Mouse (Mus musculus) Patski (cell line): ENCODE measurements around the gene Gm10718. TPM values are rescaled to one million over a fixed set of nuclear protein-coding genes. Genes with fewer than 3 reads are reported as not detected.
"Not testable (repeated sequence)": the region's sequence is repeated elsewhere in the genome, so short reads cannot be mapped to it uniquely, and the experiment has no call there.

Experiments
- ATAC-seq: fragments of 100-300 bp; one replicate; pipeline ENCODE4 v1.8.0; 2021
- CTCF ChIA-PET: fragments of 350-600 bp; sonication (Branson Sonifier 250); formaldehyde crosslinking; loops from one replicate; lab custom pipeline; 2022; ENCODE audit warnings: inconsistent platforms; lab: Charles Lee
- POLR2A ChIA-PET: fragments of 350-600 bp; sonication (Branson Sonifier 250); formaldehyde crosslinking; loops from one replicate; lab custom pipeline; 2022; ENCODE audit warnings: antibody characterized with exemption, inconsistent platforms; lab: Charles Lee
- DNase-seq: peaks from one replicate; pipeline ENCODE4 v3.0.0-alpha.2; 2011; ENCODE audit warnings: low read depth, low spot score
- H3K27me3 ChIP-seq: fragments of 371-371 bp; one replicate; pipeline ENCODE4 v1.5.1; 2021
- in situ Hi-C: fragments of 300-500 bp; cut with MboI; formaldehyde crosslinking; loops from 3 replicates; pipeline ENCODE4 v1.11.1; 2018; ENCODE audit warnings: low pct_unique_long_range_greater_than_20kb, mixed read lengths
- polyA plus RNA-seq: library from polyadenylated mRNA; unstranded; gene quantifications from one replicate; pipeline ENCODE4 v1.2.3, GENCODE M21; 2021

The Gm10718 gene
- polyA plus RNA-seq = not detected

GRCm38 (mm10) chr9:3023312-3023984 lies at the start of gene Gm10718:
Gene Gm10718 (plus strand): TSS chr9:3023547.
- CTCF ChIA-PET, DNase-seq, ATAC-seq, in situ Hi-C loops, POLR2A ChIA-PET, H3K27me3 ChIP-seq: not testable (repeated sequence)

- CTCF ChIA-PET, in situ Hi-C loops, POLR2A ChIA-PET, DNase-seq, ATAC-seq, H3K27me3 ChIP-seq: not testable (repeated sequence)
Measured at GRCm38 (mm10) chr9:3000445-3000972, 22.8 kb upstream of the Gm10718 start, which contains the start of gene Gm10722. Gene Gm10722 (plus strand): TSS chr9:3000922.

GRCm38 (mm10) chr9:3001006-3001405 lies 22.3 kb upstream of the Gm10718 start:
- POLR2A ChIA-PET, H3K27me3 ChIP-seq, CTCF ChIA-PET, DNase-seq, ATAC-seq, in situ Hi-C loops: not testable (repeated sequence)

GRCm38 (mm10) chr9:3001948-3002659 lies 21.2 kb upstream of the Gm10718 start:
- ATAC-seq = peak; percentile 60
- H3K27me3 ChIP-seq, CTCF ChIA-PET, DNase-seq, POLR2A ChIA-PET, in situ Hi-C loops: not testable (repeated sequence)

- H3K27me3 ChIP-seq, DNase-seq, ATAC-seq, CTCF ChIA-PET, in situ Hi-C loops, POLR2A ChIA-PET: not testable (repeated sequence)
Measured at GRCm38 (mm10) chr9:3002794-3003396, 20.5 kb upstream of the Gm10718 start, which contains the start of gene Gm11168. Gene Gm11168 (plus strand): TSS chr9:3003346.

- POLR2A ChIA-PET, H3K27me3 ChIP-seq, ATAC-seq, in situ Hi-C loops, CTCF ChIA-PET, DNase-seq: not testable (repeated sequence)
Measured at GRCm38 (mm10) chr9:3006179-3006578, 17.2 kb upstream of the Gm10718 start.

GRCm38 (mm10) chr9:3006636-3007035 lies 16.7 kb upstream of the Gm10718 start:
- DNase-seq, in situ Hi-C loops, H3K27me3 ChIP-seq, POLR2A ChIA-PET, CTCF ChIA-PET: not testable (repeated sequence)
- ATAC-seq = peak; percentile 24

- peak; percentile 29 for ATAC-seq
- in situ Hi-C loops, CTCF ChIA-PET, DNase-seq, H3K27me3 ChIP-seq, POLR2A ChIA-PET: not testable (repeated sequence)
Measured at GRCm38 (mm10) chr9:3007272-3007671, 16.1 kb upstream of the Gm10718 start.

- in situ Hi-C loops, H3K27me3 ChIP-seq, CTCF ChIA-PET, DNase-seq, POLR2A ChIA-PET: not testable (repeated sequence)
- peak; percentile 23 for ATAC-seq
Measured at GRCm38 (mm10) chr9:3009331-3009730, 14.0 kb upstream of the Gm10718 start.

- ATAC-seq, in situ Hi-C loops, CTCF ChIA-PET, DNase-seq, H3K27me3 ChIP-seq, POLR2A ChIA-PET: not testable (repeated sequence)
Measured at GRCm38 (mm10) chr9:3012054-3012621, 11.2 kb upstream of the Gm10718 start.

GRCm38 (mm10) chr9:3012733-3013279 lies 10.5 kb upstream of the Gm10718 start, which contains the start of gene Gm10721:
Gene Gm10721 (plus strand): TSS chr9:3013140.
- DNase-seq, H3K27me3 ChIP-seq, CTCF ChIA-PET, in situ Hi-C loops, POLR2A ChIA-PET: not testable (repeated sequence)
- ATAC-seq = peak; percentile 41

GRCm38 (mm10) chr9:3015354-3015753 lies 8.0 kb upstream of the Gm10718 start, which contains the start of gene Gm10720:
Gene Gm10720 (plus strand): TSS chr9:3015654.
- POLR2A ChIA-PET, CTCF ChIA-PET: not testable (repeated sequence)

GRCm38 (mm10) chr9:3015896-3016295 lies 7.5 kb upstream of the Gm10718 start:
- DNase-seq, ATAC-seq, CTCF ChIA-PET, POLR2A ChIA-PET, in situ Hi-C loops, H3K27me3 ChIP-seq: not testable (repeated sequence)

More at GRCm38 (mm10) chr9:3015354-3015753, 8.0 kb upstream of the Gm10718 start, which contains the start of gene Gm10720:
- in situ Hi-C loops, ATAC-seq, DNase-seq, H3K27me3 ChIP-seq: not testable (repeated sequence)

- CTCF ChIA-PET, POLR2A ChIA-PET, DNase-seq, ATAC-seq, in situ Hi-C loops, H3K27me3 ChIP-seq: not testable (repeated sequence)
Measured at GRCm38 (mm10) chr9:3017108-3017507, 6.2 kb upstream of the Gm10718 start, which contains the start of gene Gm10719. Gene Gm10719 (plus strand): TSS chr9:3017408.
